Mouse (Mus musculus) MEL (cell line): ENCODE results near the gene Bud31.

Source experiments
- CTCF ChIP-seq, 3 experiments: IDR thresholded peaks in 2 of 3; conservative IDR thresholded peaks in 1 of 3; 2 replicates each; pipeline ENCODE4 v1.5.1; 2011 to 2012; ENCODE audit warnings: low read length in 3 of 3, low read depth in 2 of 3, mild to moderate bottlenecking in 2 of 3, improper control_type of control experiment in 1 of 3, inconsistent platforms in 1 of 3, mixed read lengths in 1 of 3, moderate library complexity in 1 of 3; ENCODE audit not compliant: control insufficient read depth in 1 of 3, insufficient read depth in 1 of 3, poor library complexity in 1 of 3, severe bottlenecking in 1 of 3
- GATA1 ChIP-seq: IDR thresholded peaks from 2 replicates; pipeline ENCODE4 v1.6.1; 2011; ENCODE audit warnings: low read depth, low read length, improper control_type of control experiment
- UBTF ChIP-seq: IDR thresholded peaks from 2 replicates; pipeline ENCODE4 v1.6.1; 2012; ENCODE audit warnings: low read depth, mild to moderate bottlenecking, inconsistent platforms, low read length, improper control_type of control experiment, moderate library complexity, borderline replicate concordance; ENCODE audit not compliant: insufficient read depth

GRCm38 (mm10) chr5:145096195-145096594 lies 44.0 kb upstream of the Bud31 start:
- no peak for TF ChIP-seq CTCF (IDR thresholded peaks at IDR 0.05 in 2 of 3, conservative IDR thresholded peaks at IDR 0.05 in 1 of 3; ENCODE audit: control insufficient read depth in 1 of 3, insufficient read depth in 1 of 3, low read depth in 2 of 3, low read length in 3 of 3, poor library complexity in 1 of 3, severe bottlenecking in 1 of 3)
- no peak for TF ChIP-seq GATA1
- TF ChIP-seq UBTF = no peak
